ENCODE assay signal across 9 mouse cellular contexts in the genomic region with DNA sequence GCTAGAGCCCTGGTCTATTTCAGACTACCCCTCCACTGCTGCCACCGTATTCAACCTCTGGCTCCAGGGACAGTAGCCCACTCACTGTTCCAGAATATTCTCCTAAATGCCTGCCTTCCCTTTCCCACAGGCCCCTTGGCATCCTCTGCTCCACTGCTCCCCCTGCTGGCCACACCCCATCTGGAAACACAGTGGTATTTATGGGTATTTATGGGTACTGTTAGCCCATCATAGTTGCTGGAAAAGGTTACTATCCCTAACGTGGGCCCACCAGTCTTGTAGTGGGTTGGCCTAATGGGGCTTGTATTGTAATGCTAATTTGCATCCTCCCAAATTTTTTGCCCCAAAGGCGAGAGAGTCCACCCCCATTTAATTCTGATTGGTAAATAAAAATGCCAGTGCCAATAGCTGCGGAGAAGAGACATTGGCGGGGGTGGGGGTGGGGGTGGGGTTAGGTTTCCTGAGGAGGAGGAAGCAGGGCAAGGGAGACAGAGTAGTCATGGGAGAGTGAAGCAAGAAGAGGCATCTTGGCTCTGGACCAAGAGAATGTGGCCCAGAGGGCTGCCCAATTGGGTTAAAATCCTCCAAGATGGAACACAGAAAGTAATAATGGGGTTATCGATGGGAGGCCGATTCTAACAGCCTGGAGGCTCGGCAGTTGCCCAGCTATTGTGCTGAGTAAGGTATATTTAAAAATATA. TPM values are rescaled to one million over a fixed set of nuclear protein-coding genes. Genes with fewer than 3 reads are reported as not detected.
DNase-seq lines count a peak whose midpoint lies in the region; ATAC-seq and TF ChIP-seq lines count a peak whose summit lies in the region.
"Had no signal": no experiment of that assay in that cellular context is flagged by ENCODE, and none has a peak within 500 bp of the region (broad histone marks: within the 10 kb centered on the region; RNA-seq: fewer than 3 reads in every experiment).

No protein-coding gene starts in this region.

- H3K27ac ChIP-seq in ES-E14 (ENCODE audit: insufficient read depth, low read depth, low read length, poor library complexity, severe bottlenecking), result no peak overlapping the region
- H3K27ac ChIP-seq in bone marrow, adult 2 months (ENCODE audit: control insufficient read depth, insufficient read depth, low read depth, low read length, poor library complexity), result no peak overlapping the region
- H3K27ac ChIP-seq in olfactory bulb, adult 2 months (ENCODE audit: insufficient read depth, low read depth, low read length), result no peak overlapping the region
- H3K27ac ChIP-seq: limb, embryonic 15.5 days had no signal

- no peaks in the 10 kb centered on the region for H3K9me3 ChIP-seq in ES-E14 (ENCODE audit: control insufficient read depth, insufficient read depth, low read depth, low read length)
- H3K9me3 ChIP-seq: limb, embryonic 15.5 days had no signal

- no peak overlapping the region for H3K4me3 ChIP-seq in ES-E14 (ENCODE audit: insufficient read depth in 1 of 2, low read depth in 1 of 2, low read length in 2 of 2, poor library complexity in 1 of 2, severe bottlenecking in 1 of 2)
- no peak overlapping the region for H3K4me3 ChIP-seq in bone marrow, adult 2 months (replicated peaks; ENCODE audit: control insufficient read depth, low read depth, low read length)
- no peak overlapping the region for H3K4me3 ChIP-seq in olfactory bulb, adult 2 months (ENCODE audit: insufficient read depth, low read depth, low read length)
- H3K4me3 ChIP-seq: limb, embryonic 15.5 days had no signal

- WGBS in bone marrow, adult 2 months, result 49% methylated on average over 8 of the region's 8 CpGs
- WGBS in olfactory bulb, adult 2 months, result 39% methylated on average over 8 of the region's 8 CpGs

- peak; percentile 80 for TF ChIP-seq CTCF in bone marrow, adult 2 months (IDR thresholded peaks at IDR 0.05; ENCODE audit: control insufficient read depth, insufficient read depth, low read length)
- TF ChIP-seq CTCF in olfactory bulb, adult 2 months (IDR thresholded peaks at IDR 0.05; ENCODE audit: insufficient read depth, low read depth, low read length), result peak; percentile 46; the same call in 1 of the 2 replicates

- no peaks in the 10 kb centered on the region for H3K36me3 ChIP-seq in ES-E14 (ENCODE audit: control insufficient read depth, insufficient read depth, low read length, poor library complexity, severe bottlenecking)
- H3K36me3 ChIP-seq: limb, embryonic 15.5 days had no signal

- no peak for TF ChIP-seq POLR2A in bone marrow, adult 2 months (IDR thresholded peaks at IDR 0.05; ENCODE audit: borderline replicate concordance, control insufficient read depth, low read depth, low read length)
- TF ChIP-seq POLR2A in olfactory bulb, adult 2 months (IDR thresholded peaks at IDR 0.05; ENCODE audit: insufficient read depth, low read depth, low read length), result no peak

- H3K9ac ChIP-seq in ES-E14 (ENCODE audit: insufficient read depth, low read depth, low read length, poor library complexity, severe bottlenecking), result no peak overlapping the region
- H3K9ac ChIP-seq: limb, embryonic 15.5 days had no signal

- DNase-seq in layer of hippocampus, adult 11-12 months (ENCODE audit: low spot score), result peak; percentile 69
- no peak for DNase-seq in layer of hippocampus, adult 9-11 months
- peak; percentile 20 for DNase-seq in ES-E14 (ENCODE audit: low read depth, low spot score)
- DNase-seq in layer of hippocampus, postnatal 36 days, result peak; percentile 35 to 39

- H3K4me1 ChIP-seq in ES-E14 (ENCODE audit: control insufficient read depth in 2 of 2, insufficient read depth in 2 of 2, low read length in 2 of 2, poor library complexity in 1 of 2), result no peaks in the 10 kb centered on the region; a peak in 1 of 4 replicates
- no peaks in the 10 kb centered on the region for H3K4me1 ChIP-seq in bone marrow, adult 2 months (ENCODE audit: control insufficient read depth, insufficient read depth, low read length)
- peaks cover 4% of the 10 kb centered on the region for H3K4me1 ChIP-seq in olfactory bulb, adult 2 months (ENCODE audit: control insufficient read depth, insufficient read depth, low read length)
- H3K4me1 ChIP-seq: limb, embryonic 15.5 days had no signal

- ATAC-seq in erythroblast, adult 5-6 weeks (replicated peaks; ENCODE audit: low FRiP score, poor library complexity, severe bottlenecking), result peak; percentile 47; the same call in 1 of the 2 replicates
- ATAC-seq in activated CD4-positive, CD25-positive, alpha-beta regulatory T cell, adult 4 months, result no peak

- in situ Hi-C loops in ES-E14 (cut with MboI; ENCODE audit: low sequenced_read_pairs in 2 of 2, unreplicated experiment in 2 of 2), result no loop called here

TF ChIP-seq in ES-E14, 5 proteins besides CTCF, POLR2A, EP300 and RAD21:
- no peak for TF ChIP-seq CHD2 (IDR thresholded peaks at IDR 0.05; ENCODE audit: low read depth, low read length)
- TF ChIP-seq ZC3H11A (IDR thresholded peaks at IDR 0.05; ENCODE audit: borderline replicate concordance, low read depth, low read length), result no peak
- peak; percentile 54 for TF ChIP-seq MAFK (IDR thresholded peaks at IDR 0.05; ENCODE audit: insufficient read depth, low read depth, low read length)
- TF ChIP-seq HCFC1 (IDR thresholded peaks at IDR 0.05; ENCODE audit: borderline replicate concordance, insufficient read depth, low read length), result no peak
- TF ChIP-seq ZNF384 (IDR thresholded peaks at IDR 0.05; ENCODE audit: low read depth, low read length), result no peak

RNA-seq across cellular contexts. Expression of gene Lrrc3, which starts 14.4 kb away (rescaled TPM):
- total RNA-seq in ES-E14 (2012; rRNA removed), result 2.5 and 4.1 TPM in 2 replicates
- 0.70 TPM in 1 of 2 replicates, not detected in the other for polyA plus RNA-seq in bone marrow, adult 2 months (2011; ENCODE audit: insufficient read depth, insufficient read length, low replicate concordance, missing spikeins)
- not detected in 2 replicates for total RNA-seq in erythroblast, adult 5-6 weeks (2015; ENCODE audit: low replicate concordance)
- not detected in 2 replicates for total RNA-seq in erythroblast, adult 5-6 weeks (2017; ENCODE audit: low replicate concordance)
- total RNA-seq in layer of hippocampus, postnatal 36 days (2021), result 1 to 10 TPM; 3.8 to 4.7 TPM
- not detected in 2 replicates for polyA plus RNA-seq in olfactory bulb, adult 2 months (2012; ENCODE audit: insufficient read depth, insufficient read length, low replicate concordance, missing spikeins)
- not detected for polyA plus RNA-seq in activated CD4-positive, CD25-positive, alpha-beta regulatory T cell, adult 4 months (2017; shearing (Covaris generic))

RNA-seq across cellular contexts. Expression of gene Trpm2, which starts 53.6 kb away (rescaled TPM):
- 0.54 and 0.63 TPM in 2 replicates for total RNA-seq in ES-E14 (2012; rRNA removed)
- 19.2 and 53.7 TPM in 2 replicates for polyA plus RNA-seq in bone marrow, adult 2 months (2011; ENCODE audit: insufficient read depth, insufficient read length, low replicate concordance, missing spikeins)
- 3.1 and 5.4 TPM in 2 replicates for total RNA-seq in erythroblast, adult 5-6 weeks (2015; ENCODE audit: low replicate concordance)
- 3.4 and 9.8 TPM in 2 replicates for total RNA-seq in erythroblast, adult 5-6 weeks (2017; ENCODE audit: low replicate concordance)
- 10 to 100 TPM; 30.3 to 40.0 TPM for total RNA-seq in layer of hippocampus, postnatal 36 days (2021)
- polyA plus RNA-seq in olfactory bulb, adult 2 months (2012; ENCODE audit: insufficient read depth, insufficient read length, low replicate concordance, missing spikeins), result not detected in 2 replicates
- under 1 TPM; 0.38 TPM for polyA plus RNA-seq in activated CD4-positive, CD25-positive, alpha-beta regulatory T cell, adult 4 months (2017; shearing (Covaris generic))

RNA-seq across cellular contexts. Expression of gene Gm3285, which starts 55.0 kb away (rescaled TPM):
- not detected in 2 replicates for total RNA-seq in ES-E14 (2012; rRNA removed)
- polyA plus RNA-seq in bone marrow, adult 2 months (2011; ENCODE audit: insufficient read depth, insufficient read length, low replicate concordance, missing spikeins), result not detected in 2 replicates
- not detected in 2 replicates for total RNA-seq in erythroblast, adult 5-6 weeks (2015; ENCODE audit: low replicate concordance)
- not detected in 2 replicates for total RNA-seq in erythroblast, adult 5-6 weeks (2017; ENCODE audit: low replicate concordance)
- total RNA-seq in layer of hippocampus, postnatal 36 days (2021), result not detected
- polyA plus RNA-seq in olfactory bulb, adult 2 months (2012; ENCODE audit: insufficient read depth, insufficient read length, low replicate concordance, missing spikeins), result not detected in 2 replicates
- polyA plus RNA-seq in activated CD4-positive, CD25-positive, alpha-beta regulatory T cell, adult 4 months (2017; shearing (Covaris generic)), result not detected
- polyA plus RNA-seq: limb, embryonic 15.5 days had no signal
